Mouse (Mus musculus): ENCODE measurements around the gene Sall1.

Gene Sall1

GRCm38 (mm10) chr8:89043940-89044339, at the start of gene Sall1:
TSS of gene Sall1 (minus strand) at chr8:89044162.
- Histone ChIP-seq H3K27me3 (ENCODE audit: control insufficient read depth, insufficient read depth, low read length, poor library complexity, severe bottlenecking) (no peaks in the 10 kb centered on the region; the same call in 1 of the 2 replicates), H3K36me3 (ENCODE audit: control insufficient read depth, insufficient read depth, low read length, poor library complexity, severe bottlenecking) (no peaks in the 10 kb centered on the region)
- DNase-seq (ENCODE audit: low read depth, low spot score): no peak

GRCm38 (mm10) chr8:89089916-89090315, 46.0 kb upstream of the Sall1 start:
- DNase-seq (ENCODE audit: low read depth, low spot score): no peak
- Histone ChIP-seq H3K27me3 (ENCODE audit: control insufficient read depth, insufficient read depth, low read length, poor library complexity, severe bottlenecking) (no peaks in the 10 kb centered on the region), H3K36me3 (ENCODE audit: control insufficient read depth, insufficient read depth, low read length, poor library complexity, severe bottlenecking) (no peaks in the 10 kb centered on the region)

DNA sequence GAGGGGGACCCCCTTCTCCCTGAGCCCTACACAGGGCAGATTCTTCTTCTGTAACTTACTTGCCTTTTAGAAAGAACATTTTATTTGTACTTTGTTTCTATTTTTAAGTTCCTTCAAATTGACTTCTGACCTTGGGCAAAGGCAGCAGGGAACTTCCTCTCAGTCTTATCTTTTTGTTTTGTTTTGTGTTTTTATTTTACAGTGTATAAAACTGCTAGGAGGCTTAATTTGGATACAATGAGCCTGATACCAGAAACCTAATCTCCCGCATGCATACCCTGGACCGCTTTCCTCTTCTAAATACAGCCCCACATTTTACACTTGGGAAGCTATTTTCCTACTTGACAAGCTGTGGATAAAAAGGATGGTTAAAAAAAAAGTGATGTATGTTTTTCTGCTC, 35.2 kb upstream of the Sall1 start:
- DNase-seq (ENCODE audit: low read depth, low spot score): no peak
- Histone ChIP-seq H3K27me3 (ENCODE audit: control insufficient read depth, insufficient read depth, low read length, poor library complexity, severe bottlenecking) (no peaks in the 10 kb centered on the region), H3K36me3 (ENCODE audit: control insufficient read depth, insufficient read depth, low read length, poor library complexity, severe bottlenecking) (no peaks in the 10 kb centered on the region)

- no peaks in the 10 kb centered on the region for H3K27me3 ChIP-seq (ENCODE audit: control insufficient read depth, insufficient read depth, low read length, poor library complexity, severe bottlenecking)
- DNase-seq (ENCODE audit: low read depth, low spot score): no peak
- H3K36me3 ChIP-seq (ENCODE audit: control insufficient read depth, insufficient read depth, low read length, poor library complexity, severe bottlenecking): no peaks in the 10 kb centered on the region
These were observed 29.0 kb upstream of the Sall1 start for GRCm38 (mm10) chr8:89072968-89073382.

GRCm38 (mm10) chr8:89067499-89067898, 23.5 kb upstream of the Sall1 start:
- H3K36me3 ChIP-seq (ENCODE audit: control insufficient read depth, insufficient read depth, low read length, poor library complexity, severe bottlenecking): no peaks in the 10 kb centered on the region
- DNase-seq (ENCODE audit: low read depth, low spot score): no peak
- H3K27me3 ChIP-seq (ENCODE audit: control insufficient read depth, insufficient read depth, low read length, poor library complexity, severe bottlenecking): no peaks in the 10 kb centered on the region

DNA sequence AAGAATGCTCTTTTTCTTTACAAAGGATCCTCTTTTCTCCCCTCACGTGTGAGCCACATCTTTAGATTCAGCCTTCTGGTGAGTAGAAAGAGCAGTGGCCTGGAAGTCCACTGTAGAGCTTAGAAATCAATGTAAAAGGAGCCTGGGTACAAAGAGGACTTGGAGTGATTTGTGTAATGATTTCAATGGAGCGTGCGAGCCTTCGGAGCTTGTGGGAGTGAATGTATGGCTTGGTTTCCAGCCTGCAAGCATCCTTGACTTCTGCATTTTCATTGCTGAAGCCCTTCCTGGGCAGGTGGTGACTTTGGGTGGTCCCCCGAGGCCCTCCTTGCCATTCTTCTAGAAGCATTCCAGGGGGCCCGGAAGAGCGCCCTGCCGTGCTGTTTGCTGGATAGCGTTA, 20.1 kb upstream of the Sall1 start:
- Histone ChIP-seq H3K36me3 (ENCODE audit: control insufficient read depth, insufficient read depth, low read length, poor library complexity, severe bottlenecking) (no peaks in the 10 kb centered on the region), H3K27me3 (ENCODE audit: control insufficient read depth, insufficient read depth, low read length, poor library complexity, severe bottlenecking) (no peaks in the 10 kb centered on the region)
- DNase-seq (ENCODE audit: low read depth, low spot score): no peak

DNA sequence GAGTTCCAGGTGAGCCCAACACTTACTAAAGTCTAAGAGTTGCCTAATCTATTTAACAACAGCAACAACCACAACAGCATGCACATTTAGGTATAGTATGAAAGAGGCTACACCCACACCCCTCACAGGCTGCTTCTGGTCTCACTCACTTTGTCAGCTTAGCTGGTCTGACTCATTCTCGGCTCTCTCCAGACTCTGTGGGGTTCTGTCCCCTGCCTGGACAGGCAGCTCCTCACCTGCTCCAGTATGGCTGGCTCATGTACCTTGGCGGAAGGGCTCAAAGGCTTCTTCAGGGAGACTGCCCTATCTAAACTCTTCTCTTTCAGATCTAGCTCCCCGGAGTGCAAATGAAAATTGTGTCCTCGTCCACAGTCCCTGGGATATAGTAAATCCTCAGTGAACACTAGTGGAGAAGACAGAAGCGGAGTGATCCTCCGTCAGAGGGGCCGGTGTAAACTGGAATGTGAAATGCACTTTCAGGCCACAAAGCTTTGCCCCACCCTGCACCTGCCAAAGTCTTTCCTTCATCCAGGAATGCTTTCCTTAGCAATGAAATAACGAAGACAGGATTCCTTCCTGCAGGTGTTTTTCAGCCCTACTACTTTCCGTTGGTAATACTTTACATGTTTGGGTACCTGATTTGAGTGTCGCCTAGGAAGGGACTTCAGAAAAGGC, 19.5 kb upstream of the Sall1 start:
- Histone ChIP-seq H3K27me3 (ENCODE audit: control insufficient read depth, insufficient read depth, low read length, poor library complexity, severe bottlenecking) (no peaks in the 10 kb centered on the region), H3K36me3 (ENCODE audit: control insufficient read depth, insufficient read depth, low read length, poor library complexity, severe bottlenecking) (no peaks in the 10 kb centered on the region)

GRCm38 (mm10) chr8:89060717-89061116, 16.8 kb upstream of the Sall1 start:
- no peak for DNase-seq (ENCODE audit: low read depth, low spot score)
- Histone ChIP-seq H3K36me3 (ENCODE audit: control insufficient read depth, insufficient read depth, low read length, poor library complexity, severe bottlenecking) (no peaks in the 10 kb centered on the region), H3K27me3 (ENCODE audit: control insufficient read depth, insufficient read depth, low read length, poor library complexity, severe bottlenecking) (no peaks in the 10 kb centered on the region)

More for the DNA sequence above, 19.5 kb upstream of the Sall1 start:
- no peak for DNase-seq (ENCODE audit: low read depth, low spot score)

DNA sequence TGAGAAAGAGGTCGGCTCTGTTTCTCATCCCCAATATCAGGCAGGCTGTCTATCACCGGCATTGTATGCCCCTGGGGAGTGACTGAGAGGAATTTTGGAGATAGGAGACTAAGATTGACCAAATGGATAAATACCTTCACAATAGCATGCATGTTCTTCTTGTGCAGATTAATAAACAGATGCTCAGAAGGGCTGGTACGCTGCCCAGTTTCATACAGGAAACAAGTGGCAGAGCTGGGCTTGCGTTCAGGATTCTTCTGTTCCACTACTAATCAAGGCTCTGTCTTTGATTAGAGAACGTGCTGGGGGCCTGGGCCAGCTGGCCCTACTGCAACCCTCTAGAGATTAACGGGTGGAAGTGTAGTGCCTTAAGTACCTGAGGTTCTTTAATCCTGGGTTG, 15.5 kb upstream of the Sall1 start:
- DNase-seq (ENCODE audit: low read depth, low spot score): no peak
- H3K36me3 ChIP-seq (ENCODE audit: control insufficient read depth, insufficient read depth, low read length, poor library complexity, severe bottlenecking): no peaks in the 10 kb centered on the region
- no peaks in the 10 kb centered on the region for H3K27me3 ChIP-seq (ENCODE audit: control insufficient read depth, insufficient read depth, low read length, poor library complexity, severe bottlenecking)

- no peaks in the 10 kb centered on the region for H3K27me3 ChIP-seq (ENCODE audit: control insufficient read depth, insufficient read depth, low read length, poor library complexity, severe bottlenecking)
- DNase-seq (ENCODE audit: low read depth, low spot score): no peak
- H3K36me3 ChIP-seq (ENCODE audit: control insufficient read depth, insufficient read depth, low read length, poor library complexity, severe bottlenecking): no peaks in the 10 kb centered on the region
These were observed 8.9 kb upstream of the Sall1 start for GRCm38 (mm10) chr8:89052880-89053279.

DNA sequence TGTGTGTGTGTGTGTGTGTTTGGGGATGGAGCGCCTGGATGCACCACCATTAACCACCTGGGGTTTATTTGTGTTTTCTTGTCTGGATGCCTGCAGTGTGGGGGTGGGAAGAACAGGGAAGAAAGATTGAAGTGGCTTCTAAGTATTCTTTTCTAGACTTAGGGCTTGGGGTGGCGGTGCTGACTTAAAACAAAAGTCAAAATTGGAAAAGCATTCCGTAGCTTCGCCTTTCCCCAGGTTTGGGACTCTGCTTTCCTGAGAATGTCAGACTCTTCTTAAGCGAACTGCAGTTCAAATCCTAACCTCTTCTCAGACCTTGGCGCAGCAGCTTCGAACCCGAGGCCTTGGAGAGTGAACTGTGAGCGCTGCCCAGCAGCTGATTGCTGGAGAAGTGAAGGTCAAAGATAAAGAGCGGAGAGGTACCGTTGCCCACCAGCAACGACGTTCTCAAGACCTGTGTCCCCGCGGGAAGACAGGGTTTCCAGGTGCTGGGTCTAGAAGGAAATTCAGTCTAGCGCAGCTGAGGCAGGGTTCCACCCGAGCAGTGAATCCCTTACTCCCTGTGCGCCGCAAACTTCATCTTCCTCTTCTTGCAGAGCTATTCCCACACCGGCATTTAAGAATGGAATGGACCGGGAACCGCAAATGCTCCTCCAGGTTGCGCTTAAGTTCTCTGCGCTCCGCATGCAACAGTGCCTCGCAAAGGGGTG, 2.8 kb upstream of the Sall1 start:
- Histone ChIP-seq H3K27me3 (ENCODE audit: control insufficient read depth, insufficient read depth, low read length, poor library complexity, severe bottlenecking) (no peaks in the 10 kb centered on the region; the same call in 1 of the 2 replicates), H3K36me3 (ENCODE audit: control insufficient read depth, insufficient read depth, low read length, poor library complexity, severe bottlenecking) (no peaks in the 10 kb centered on the region)
- no peak for DNase-seq (ENCODE audit: low read depth, low spot score)

DNA sequence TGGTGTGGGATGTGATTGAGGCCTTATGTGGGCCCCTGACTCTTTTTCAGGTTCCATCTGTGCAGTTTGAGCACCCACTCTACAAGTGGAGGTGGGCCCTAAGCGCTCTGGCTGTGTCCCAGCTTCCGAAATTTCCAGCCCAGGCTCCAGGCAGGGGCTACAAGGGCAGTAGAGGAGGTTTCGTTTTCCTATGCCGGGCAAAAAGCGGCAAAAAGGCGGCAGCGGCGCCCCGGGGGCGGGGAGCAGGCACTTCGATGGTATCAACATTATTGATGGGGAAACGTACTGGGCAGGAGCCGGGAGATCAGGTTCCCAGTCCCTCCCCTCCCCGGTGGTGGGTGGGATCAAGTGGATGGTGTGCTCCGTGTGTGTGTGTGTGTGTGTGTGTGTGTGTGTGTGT, 2.3 kb upstream of the Sall1 start:
- Histone ChIP-seq H3K27me3 (ENCODE audit: control insufficient read depth, insufficient read depth, low read length, poor library complexity, severe bottlenecking) (no peaks in the 10 kb centered on the region; the same call in 1 of the 2 replicates), H3K36me3 (ENCODE audit: control insufficient read depth, insufficient read depth, low read length, poor library complexity, severe bottlenecking) (no peaks in the 10 kb centered on the region)
- DNase-seq (ENCODE audit: low read depth, low spot score): no peak

- DNase-seq (ENCODE audit: low read depth, low spot score): no peak
- Histone ChIP-seq H3K36me3 (ENCODE audit: control insufficient read depth, insufficient read depth, low read length, poor library complexity, severe bottlenecking) (no peaks in the 10 kb centered on the region), H3K27me3 (ENCODE audit: control insufficient read depth, insufficient read depth, low read length, poor library complexity, severe bottlenecking) (no peaks in the 10 kb centered on the region; the same call in 1 of the 2 replicates)
These were observed 1.8 kb upstream of the Sall1 start for GRCm38 (mm10) chr8:89045726-89046125.

DNA sequence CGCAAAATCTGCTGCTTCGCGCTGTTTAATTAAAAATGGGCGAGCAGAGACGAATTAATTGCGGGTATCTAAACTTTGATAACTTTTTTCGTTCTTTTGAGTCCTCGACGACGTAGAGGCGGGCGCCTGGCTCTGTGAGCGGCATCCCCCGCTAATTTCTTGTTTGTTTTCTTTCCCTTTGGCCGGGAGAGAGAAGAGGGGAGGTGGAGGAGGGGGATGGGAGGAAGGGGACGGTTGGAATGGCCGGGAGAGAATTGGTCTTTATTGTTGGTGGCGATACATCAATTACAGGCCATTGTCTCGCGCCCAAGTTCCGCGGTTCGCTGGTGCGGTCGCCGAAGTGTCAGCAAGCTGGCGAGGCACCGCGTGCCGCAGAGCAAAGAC, 1.2 kb upstream of the Sall1 start:
- DNase-seq (ENCODE audit: low read depth, low spot score): no peak
- H3K36me3 ChIP-seq (ENCODE audit: control insufficient read depth, insufficient read depth, low read length, poor library complexity, severe bottlenecking): no peaks in the 10 kb centered on the region

GRCm38 (mm10) chr8:89044511-89045217, 702 bp upstream of the Sall1 start:
- DNase-seq (ENCODE audit: low read depth, low spot score): no peak
- Histone ChIP-seq H3K27me3 (ENCODE audit: control insufficient read depth, insufficient read depth, low read length, poor library complexity, severe bottlenecking) (no peaks in the 10 kb centered on the region; the same call in 1 of the 2 replicates), H3K36me3 (ENCODE audit: control insufficient read depth, insufficient read depth, low read length, poor library complexity, severe bottlenecking) (no peaks in the 10 kb centered on the region)

More for the DNA sequence above, 1.2 kb upstream of the Sall1 start:
- no peaks in the 10 kb centered on the region; the same call in 1 of the 2 replicates for H3K27me3 ChIP-seq (ENCODE audit: control insufficient read depth, insufficient read depth, low read length, poor library complexity, severe bottlenecking)
